Mouse (Mus musculus) stomach, postnatal 0 days (tissue): ENCODE data around the gene Panx2.

Experiments used
- CTCF ChIP-seq: IDR thresholded peaks from 2 replicates; pipeline ENCODE4 v1.5.1; 2016; ENCODE audit warnings: antibody characterized with exemption, low read depth, mild to moderate bottlenecking, moderate library complexity
- EP300 ChIP-seq: optimal IDR thresholded peaks from 2 replicates; pipeline ENCODE3; 2016; ENCODE audit warnings: antibody characterized with exemption

DNA sequence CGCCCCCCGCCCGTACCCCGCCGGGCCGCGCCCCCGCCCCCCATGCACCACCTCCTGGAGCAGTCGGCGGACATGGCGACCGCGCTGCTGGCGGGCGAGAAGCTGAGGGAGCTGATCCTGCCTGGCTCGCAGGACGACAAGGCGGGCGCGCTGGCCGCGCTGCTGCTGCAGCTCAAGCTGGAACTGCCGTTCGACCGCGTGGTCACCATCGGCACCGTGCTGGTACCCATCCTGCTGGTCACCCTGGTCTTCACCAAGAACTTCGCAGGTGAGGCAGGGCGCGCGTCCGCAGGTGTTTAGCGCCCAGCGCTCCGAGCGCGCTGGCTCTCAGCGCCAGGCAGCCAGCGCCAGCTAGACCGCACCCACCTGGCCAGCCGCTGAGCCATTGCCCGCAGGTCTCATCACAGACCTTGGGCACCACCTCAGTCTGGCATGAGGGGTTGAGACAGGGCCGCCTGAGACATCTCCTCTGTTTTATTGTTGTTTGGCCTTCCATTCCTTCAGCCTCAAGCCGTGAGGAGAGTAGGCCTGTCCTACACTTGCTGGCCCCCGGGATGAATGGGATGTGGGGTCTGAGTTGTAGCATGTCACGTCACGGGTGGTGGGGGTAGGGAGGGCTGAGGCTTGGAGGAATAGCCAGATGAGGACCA lies 623 bp downstream of the Panx2 start:
- no peak for TF ChIP-seq CTCF
- no peak for TF ChIP-seq EP300
